ENCODE assay signal across 26 mouse cellular contexts in the genomic region with DNA sequence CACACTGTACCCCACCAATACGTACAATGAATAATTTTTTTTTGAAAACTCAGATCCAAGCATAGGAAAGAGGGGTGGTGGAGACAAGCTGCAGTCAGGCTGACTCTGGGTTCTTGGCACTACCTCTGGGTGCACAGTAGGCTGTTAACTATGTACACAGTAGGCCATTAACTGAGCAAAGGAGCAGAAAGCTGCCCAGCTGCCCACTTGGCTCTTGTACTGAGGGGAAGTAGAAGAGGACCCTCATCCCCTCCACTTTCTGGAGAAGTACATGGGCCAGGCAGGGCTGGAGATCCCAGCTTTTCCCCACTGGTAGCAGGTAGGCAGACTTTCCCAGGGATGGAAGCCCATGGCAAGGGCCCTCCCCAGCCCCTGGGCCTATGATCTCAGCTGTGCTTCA. TPM values are rescaled to one million over a fixed set of nuclear protein-coding genes. Genes with fewer than 3 reads are reported as not detected.
"Had no signal": no experiment of that assay in that cellular context is flagged by ENCODE, and none has a peak within 500 bp of the region (broad histone marks: within the 10 kb centered on the region; RNA-seq: fewer than 3 reads in every experiment).

No protein-coding gene starts in this region.

- H3K27ac ChIP-seq: heart, adult 2 months; heart, embryonic 13.5 days; heart, embryonic 15.5 days; hindbrain, embryonic 13.5 days; hindbrain, embryonic 15.5 days; hindbrain, postnatal 0 days; kidney, embryonic 15.5 days; kidney, postnatal 0 days; limb, embryonic 13.5 days; limb, embryonic 15.5 days; liver, embryonic 12.5 days; liver, embryonic 14.5 days had no signal

- H3K36me3 ChIP-seq: heart, embryonic 13.5 days; heart, embryonic 15.5 days; kidney, embryonic 15.5 days; limb, embryonic 13.5 days; limb, embryonic 15.5 days; liver, embryonic 12.5 days had no signal

- H3K4me1 ChIP-seq: heart, embryonic 13.5 days; heart, embryonic 15.5 days; limb, embryonic 13.5 days; limb, embryonic 15.5 days; liver, embryonic 12.5 days had no signal

- DNase-seq: gastrocnemius, postnatal 14 days; gastrocnemius, postnatal 36 days; heart, adult 11 months; heart, adult 2 months; heart, postnatal 14 days; heart, postnatal 36 days; kidney, adult 11 months; kidney, adult 2 months; kidney, adult 9 months; kidney, postnatal 14 days; kidney, postnatal 36 days; layer of hippocampus, postnatal 36 days had no signal

- H3K9ac ChIP-seq: heart, embryonic 13.5 days; heart, embryonic 15.5 days; hindbrain, embryonic 13.5 days; hindbrain, embryonic 15.5 days; kidney, embryonic 15.5 days; limb, embryonic 13.5 days; limb, embryonic 15.5 days; liver, embryonic 12.5 days; liver, embryonic 14.5 days had no signal

- ATAC-seq: hindbrain, postnatal 0 days; intestine, embryonic 16.5 days; liver, embryonic 12.5 days had no signal

- H3K27me3 ChIP-seq: heart, embryonic 13.5 days; hindbrain, embryonic 13.5 days; hindbrain, embryonic 15.5 days; limb, embryonic 13.5 days; limb, embryonic 15.5 days; liver, embryonic 12.5 days had no signal

- H3K9me3 ChIP-seq: heart, embryonic 13.5 days; heart, embryonic 15.5 days; hindbrain, embryonic 13.5 days; hindbrain, embryonic 15.5 days; kidney, embryonic 15.5 days; limb, embryonic 13.5 days; limb, embryonic 15.5 days; liver, embryonic 12.5 days had no signal

- H3K4me2 ChIP-seq: heart, embryonic 11.5 days; heart, embryonic 13.5 days; heart, embryonic 15.5 days; hindbrain, embryonic 13.5 days; hindbrain, embryonic 15.5 days; kidney, embryonic 15.5 days; limb, embryonic 13.5 days; limb, embryonic 15.5 days; liver, embryonic 12.5 days had no signal

- H3K4me3 ChIP-seq: heart, adult 2 months; heart, embryonic 13.5 days; heart, embryonic 15.5 days; hindbrain, embryonic 13.5 days; hindbrain, embryonic 15.5 days; kidney, embryonic 15.5 days; limb, embryonic 13.5 days; limb, embryonic 15.5 days; liver, embryonic 12.5 days had no signal

RNA-seq across cellular contexts. Expression of a gene that starts 16.7 kb away (rescaled TPM):
- total RNA-seq: hematopoietic stem cell, adult 5-6 weeks had no signal
